Mouse (Mus musculus) small intestine, adult 2 months (tissue): ENCODE data around the gene Rps16. TPM values are rescaled to one million over a fixed set of nuclear protein-coding genes. Genes with fewer than 3 reads are reported as not detected.

Experiments used
- H3K27ac ChIP-seq: fragments of 200-500 bp; 2 replicates; pipeline ENCODE4 v1.5.1; 2012; ENCODE audit warnings: low read depth, low read length, control low read depth, inconsistent platforms; ENCODE audit not compliant: insufficient read depth
- H3K27me3 ChIP-seq: fragments of 200-500 bp; 2 replicates; pipeline ENCODE4 v1.6.1; 2012; ENCODE audit warnings: mild to moderate bottlenecking, moderate library complexity, low read length, inconsistent platforms; ENCODE audit not compliant: control insufficient read depth, insufficient read depth
- H3K36me3 ChIP-seq: fragments of 200-500 bp; 2 replicates; pipeline ENCODE4 v1.6.1; 2012; ENCODE audit warnings: mild to moderate bottlenecking, low read length, control low read depth, inconsistent platforms; ENCODE audit not compliant: control insufficient read depth, insufficient read depth
- H3K4me1 ChIP-seq: fragments of 200-500 bp; 2 replicates; pipeline ENCODE4 v1.6.1; 2012; ENCODE audit warnings: low read length, inconsistent platforms, mixed read lengths; ENCODE audit not compliant: control insufficient read depth, insufficient read depth, insufficient read length
- H3K4me3 ChIP-seq: fragments of 200-500 bp; 2 replicates; pipeline ENCODE4 v1.5.1; 2012; ENCODE audit warnings: low read depth, mild to moderate bottlenecking, control low read depth, inconsistent platforms, low read length, moderate library complexity
- CTCF ChIP-seq: fragments of 200-500 bp; IDR thresholded peaks from 2 replicates; pipeline ENCODE4 v1.5.1; 2012; ENCODE audit warnings: low read depth, mild to moderate bottlenecking, control low read depth, inconsistent platforms, low read length, moderate library complexity, mixed read lengths; ENCODE audit not compliant: insufficient replicate concordance, insufficient read length; ENCODE audit errors: extremely low read depth
- POLR2A ChIP-seq: fragments of 200-500 bp; IDR thresholded peaks from 2 replicates; pipeline ENCODE4 v1.6.1; 2012; ENCODE audit warnings: low read depth, mild to moderate bottlenecking, control low read depth, inconsistent platforms, low read length, moderate library complexity
- whole genome bisulfite sequencing: fragments of 180-500 bp; shearing (Covaris S2); methylation state at CpG from one replicate; pipeline ENCODE4 v1.1.7; 2018; 5-methylcytosine and 5-hydroxymethylcytosine counted together
- polyA plus RNA-seq: library from polyadenylated mRNA; depleted of rRNA; stranded (reverse); fragments of >200 nt; gene quantifications from 2 replicates; pipeline ENCODE4 v1.2.3, GENCODE M21; 2012; rRNA removed

Gene Rps16
- 877 and 996 TPM in 2 replicates for polyA plus RNA-seq

DNA sequence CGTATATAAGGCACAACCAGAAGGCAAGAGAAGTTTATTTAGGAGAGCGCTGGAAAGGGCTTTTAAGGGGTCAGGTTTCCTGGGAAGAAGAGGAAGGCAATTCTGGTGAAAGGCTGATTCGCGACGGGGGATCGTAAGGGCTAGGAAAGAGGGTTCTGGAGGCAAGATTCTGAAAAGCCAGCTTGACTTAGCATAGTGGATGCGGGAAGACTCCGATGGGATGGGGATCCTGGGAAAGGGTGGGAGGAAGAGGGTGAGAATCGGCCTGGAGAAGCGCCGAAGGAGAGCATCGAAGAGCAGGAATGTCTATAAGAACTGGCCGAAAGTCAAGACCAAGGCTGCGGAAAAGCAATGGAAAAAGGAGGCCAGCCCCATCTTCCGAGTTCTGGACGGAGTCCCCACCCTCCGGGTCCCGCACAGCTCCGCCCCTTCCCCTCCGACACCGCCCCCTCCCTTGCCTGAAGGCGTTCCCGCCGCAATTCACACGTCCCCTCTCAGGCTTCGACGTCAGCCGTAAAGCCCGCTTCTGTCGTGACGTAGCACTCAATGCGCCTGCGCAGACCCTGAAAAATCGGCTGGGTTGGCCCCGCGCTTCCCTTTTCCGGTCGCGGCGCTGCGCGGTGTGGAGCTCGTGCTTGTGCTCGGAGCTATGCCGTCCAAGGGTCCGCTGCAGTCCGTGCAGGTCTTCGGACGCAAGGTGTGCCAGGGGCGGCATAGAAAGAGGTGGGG lies at the start of gene Rps16:
Rps16 (plus strand) TSS at position 498 of the 729 bp plus-strand sequence.
- H3K4me1 ChIP-seq = peaks cover 7% of the 10 kb centered on the region; the same call in 1 of the 2 replicates

GRCm38 (mm10) chr7:28301616-28302433 lies 48.6 kb upstream of the Rps16 start, which contains the start of gene Dll3:
TSS of gene Dll3 (minus strand) at chr7:28302238.
- Histone ChIP-seq H3K36me3 (peaks cover 17% of the 10 kb centered on the region), H3K4me1 (no peaks in the 10 kb centered on the region), H3K4me3 (peak within 1 kb of the TSS; percentile 34), H3K27me3 (peaks cover 31% of the 10 kb centered on the region), H3K27ac (no peak within 1 kb of the TSS)
- no peak for TF ChIP-seq POLR2A
- TF ChIP-seq CTCF = peak; percentile 54
- 4% methylated on average over 30 of the region's 30 CpGs for WGBS

More for the DNA sequence above, at the start of gene Rps16:
- WGBS = 1% methylated on average over 50 of the region's 50 CpGs
- H3K36me3 ChIP-seq = peaks cover 17% of the 10 kb centered on the region
- peak within 1 kb of the TSS; percentile 83 for H3K27ac ChIP-seq
- TF ChIP-seq POLR2A = no peak; the same call in 1 of the 2 replicates
- no peak for TF ChIP-seq CTCF
- H3K27me3 ChIP-seq = no peaks in the 10 kb centered on the region
- H3K4me3 ChIP-seq = peak within 1 kb of the TSS; percentile 96

DNA sequence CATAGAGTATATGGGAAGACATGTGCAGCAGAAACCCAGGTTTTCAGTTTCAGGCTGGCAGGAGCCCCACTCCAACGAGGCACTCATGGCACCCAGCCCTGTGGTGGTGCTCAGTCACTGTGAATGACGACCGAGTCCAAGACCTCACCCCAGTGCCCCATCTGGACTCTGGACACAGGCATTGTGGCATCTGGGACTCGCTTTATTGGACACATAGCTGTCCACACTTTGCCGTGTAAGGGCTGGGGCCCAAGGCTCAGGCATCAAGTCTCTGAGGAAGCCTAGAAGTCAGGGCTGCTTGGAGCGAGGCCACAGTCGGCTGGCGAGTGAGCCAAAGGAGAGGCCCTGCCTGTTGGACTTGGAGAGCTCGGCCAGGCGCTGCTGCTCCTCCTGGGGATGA lies 44.8 kb upstream of the Rps16 start:
- Histone ChIP-seq H3K27me3 (peaks cover 15% of the 10 kb centered on the region), H3K4me3 (no peak overlapping the region), H3K27ac (no peak overlapping the region), H3K36me3 (peaks cover 33% of the 10 kb centered on the region), H3K4me1 (no peaks in the 10 kb centered on the region)
- no peak for TF ChIP-seq CTCF
- no peak for TF ChIP-seq POLR2A
- 90% methylated on average over 10 of the region's 10 CpGs for WGBS

DNA sequence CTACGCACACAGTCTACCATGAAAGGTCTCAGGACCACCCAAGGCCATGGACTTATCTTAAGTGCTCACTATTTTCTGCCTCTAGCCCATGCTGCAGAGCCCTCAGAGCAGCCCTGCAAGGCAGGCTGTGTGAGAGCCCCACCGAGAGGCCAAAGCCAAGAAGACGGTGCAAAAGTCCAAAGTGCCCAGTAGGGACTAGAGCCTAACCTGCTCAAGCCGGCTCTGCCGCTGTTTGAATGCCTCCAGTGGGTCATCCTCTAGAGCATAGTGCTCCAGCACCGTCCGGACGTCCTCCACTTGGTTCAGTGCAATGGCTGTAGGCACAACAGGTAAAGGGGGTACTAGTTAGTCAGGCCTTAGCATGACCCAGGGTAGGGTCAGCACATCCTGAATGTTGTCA lies 44.2 kb upstream of the Rps16 start:
- Histone ChIP-seq H3K27ac (no peak overlapping the region), H3K4me3 (no peak overlapping the region), H3K36me3 (peaks cover 33% of the 10 kb centered on the region), H3K4me1 (peaks cover 3% of the 10 kb centered on the region), H3K27me3 (peaks cover 11% of the 10 kb centered on the region)
- 88% methylated on average over 8 of the region's 8 CpGs for WGBS
- TF ChIP-seq CTCF = no peak
- TF ChIP-seq POLR2A = no peak

- 80% methylated on average over 9 of the region's 9 CpGs for WGBS
- Histone ChIP-seq H3K27ac (no peak overlapping the region), H3K4me3 (no peak overlapping the region), H3K27me3 (no peaks in the 10 kb centered on the region), H3K36me3 (peaks cover 33% of the 10 kb centered on the region), H3K4me1 (peaks cover 8% of the 10 kb centered on the region)
- no peak for TF ChIP-seq CTCF
- TF ChIP-seq POLR2A = no peak
Observed at GRCm38 (mm10) chr7:28309737-28310136, 40.7 kb upstream of the Rps16 start.

DNA sequence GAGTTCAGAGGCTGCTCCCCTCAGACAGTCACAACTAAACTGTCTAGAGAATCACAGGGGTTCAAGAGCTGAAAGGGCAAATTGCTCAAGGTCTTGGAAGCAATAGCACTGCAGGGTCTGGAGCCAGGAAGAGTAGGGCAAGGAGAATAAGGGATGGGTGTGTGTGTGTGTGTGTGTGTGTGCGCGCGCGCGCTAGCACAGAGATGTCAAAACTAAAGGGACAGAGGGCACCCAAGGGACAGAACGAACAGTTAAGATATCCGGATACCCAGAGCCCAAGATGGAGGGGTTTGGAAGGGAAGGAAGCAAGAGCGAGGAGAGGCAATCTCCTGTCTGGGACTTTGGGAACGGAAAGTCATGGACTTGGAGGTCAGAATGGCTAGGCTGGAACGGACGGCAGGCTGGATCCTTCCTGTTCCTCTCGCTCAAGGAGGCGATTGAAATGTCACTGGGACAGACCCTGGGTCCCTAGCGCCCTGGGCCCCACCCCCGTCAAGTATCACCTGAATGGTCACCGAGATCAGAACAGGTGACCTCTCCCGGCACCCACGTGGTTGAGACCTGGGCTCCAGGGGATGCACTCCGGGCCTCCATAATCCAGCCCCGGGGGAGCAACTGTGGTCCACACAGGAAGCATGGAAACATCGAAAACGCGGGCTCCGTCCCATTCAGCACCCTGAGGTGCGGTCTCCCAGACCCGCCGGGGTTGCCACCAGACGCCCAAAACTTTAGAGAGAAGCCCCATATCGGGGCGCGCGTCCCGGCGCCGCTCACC lies 39.1 kb upstream of the Rps16 start:
- no peaks in the 10 kb centered on the region for H3K27me3 ChIP-seq
- peak overlapping the region; percentile 91 for H3K4me3 ChIP-seq
- 2% methylated on average over 35 of the region's 35 CpGs for WGBS
- H3K27ac ChIP-seq = no peak overlapping the region
- peaks cover 37% of the 10 kb centered on the region for H3K36me3 ChIP-seq
- peaks cover 8% of the 10 kb centered on the region for H3K4me1 ChIP-seq
- TF ChIP-seq CTCF (no peak), POLR2A (no peak)
